Mouse (Mus musculus) heart, postnatal 10 days (tissue): ENCODE measurements around the gene Sh2d2a. TPM values are rescaled to one million over a fixed set of nuclear protein-coding genes. Genes with fewer than 3 reads are reported as not detected.
"Not testable (repeated sequence)": the region's sequence is repeated elsewhere in the genome, so short reads cannot be mapped to it uniquely, and the experiment has no call there.

Source experiments
- DNase-seq, 2 experiments: peaks; one replicate each; pipeline ENCODE4 v3.0.0; 2021
- intact Hi-C: fragments of 180-260 bp; cut with DNase I; formaldehyde crosslinking; loops from one replicate; pipeline ENCODE4 v1.15.1; 2025
- total RNA-seq, 2 experiments: library from RNA; stranded (reverse); gene quantifications; 2 replicates each; pipeline ENCODE4 v1.2.3; 2021

Sh2d2a gene
- under 1 TPM; 0.10 to 0.31 TPM for total RNA-seq

DNA sequence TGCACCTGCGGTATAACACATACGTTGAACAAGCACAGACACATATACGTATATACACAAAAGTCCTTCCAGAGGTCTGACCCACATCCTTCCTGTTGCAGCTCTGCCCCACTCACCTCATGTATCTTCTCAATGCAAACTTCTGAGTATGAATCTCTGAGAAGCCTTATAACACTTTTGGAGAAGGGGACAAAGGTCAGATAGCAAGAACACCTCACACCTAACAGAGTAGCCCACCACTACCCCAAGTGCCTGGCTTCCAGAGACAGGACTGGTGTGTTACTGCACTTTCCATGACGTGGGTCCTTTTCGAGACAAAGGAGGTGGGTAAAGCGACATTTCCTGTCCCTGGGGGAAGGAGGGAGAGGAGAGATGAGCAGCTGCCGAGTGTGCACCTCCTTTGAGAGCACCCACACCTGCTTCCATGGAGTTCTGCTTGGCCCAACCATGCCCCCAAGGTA is at the start of gene Sh2d2a:
Gene Sh2d2a, plus strand, starts transcription at position 106 of the 461 bp plus-strand sequence.
- intact Hi-C loops, result no loop called here
- DNase-seq, result no peak

DNA sequence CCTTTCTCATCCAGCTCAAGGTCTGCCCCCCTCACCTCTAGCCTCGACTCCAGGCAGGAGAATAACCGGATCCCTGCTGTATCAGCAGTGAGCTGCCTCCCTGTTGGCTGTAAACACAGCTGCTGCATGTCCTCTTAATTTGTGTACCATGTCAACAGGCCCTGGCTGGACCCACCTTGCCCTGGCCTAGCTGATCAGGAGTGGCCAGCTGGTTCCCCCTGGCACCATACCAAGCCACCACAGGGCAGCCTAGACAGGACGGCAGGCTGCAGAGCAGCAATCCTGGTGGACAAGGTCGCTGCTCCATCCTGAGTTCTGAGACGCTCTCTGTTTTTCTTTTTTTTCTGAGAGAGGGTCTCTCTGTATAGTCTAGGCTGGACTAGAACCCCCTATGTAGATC is 44.9 kb upstream of the Sh2d2a start:
- intact Hi-C loops, result no loop called here

DNA sequence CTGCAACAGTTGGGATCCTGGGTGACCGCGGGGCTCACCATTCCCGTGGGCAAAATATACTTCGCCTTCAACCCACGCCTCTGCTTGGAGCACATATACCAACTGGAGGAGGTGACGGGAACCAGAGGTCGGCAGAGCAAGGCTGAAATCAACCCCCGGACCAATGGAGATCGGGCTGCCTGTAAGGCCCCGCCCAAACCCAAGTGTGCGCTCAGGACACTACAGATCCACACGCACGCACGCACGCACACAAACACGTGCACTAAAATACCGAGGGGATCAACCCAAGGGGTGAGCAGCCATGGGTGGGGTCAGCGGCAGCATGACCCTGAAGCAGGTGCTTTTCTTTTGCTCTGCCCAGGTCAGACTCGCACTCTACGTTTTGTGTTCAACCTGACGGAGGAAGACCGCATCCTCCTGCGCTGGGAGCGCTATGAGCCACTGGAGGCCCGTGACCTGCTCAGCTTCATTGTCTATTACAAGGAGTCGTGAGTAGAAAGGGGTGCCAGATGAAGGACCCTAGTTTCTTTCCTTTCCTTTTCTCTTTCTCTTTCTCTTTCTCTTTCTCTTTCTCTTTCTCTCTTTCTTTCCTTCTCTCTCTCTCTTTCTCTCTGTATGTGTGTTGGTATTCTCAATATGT is 42.4 kb upstream of the Sh2d2a start:
- intact Hi-C loops, result no loop called here

More for the DNA sequence above, 44.9 kb upstream of the Sh2d2a start:
- DNase-seq, result no peak

DNA sequence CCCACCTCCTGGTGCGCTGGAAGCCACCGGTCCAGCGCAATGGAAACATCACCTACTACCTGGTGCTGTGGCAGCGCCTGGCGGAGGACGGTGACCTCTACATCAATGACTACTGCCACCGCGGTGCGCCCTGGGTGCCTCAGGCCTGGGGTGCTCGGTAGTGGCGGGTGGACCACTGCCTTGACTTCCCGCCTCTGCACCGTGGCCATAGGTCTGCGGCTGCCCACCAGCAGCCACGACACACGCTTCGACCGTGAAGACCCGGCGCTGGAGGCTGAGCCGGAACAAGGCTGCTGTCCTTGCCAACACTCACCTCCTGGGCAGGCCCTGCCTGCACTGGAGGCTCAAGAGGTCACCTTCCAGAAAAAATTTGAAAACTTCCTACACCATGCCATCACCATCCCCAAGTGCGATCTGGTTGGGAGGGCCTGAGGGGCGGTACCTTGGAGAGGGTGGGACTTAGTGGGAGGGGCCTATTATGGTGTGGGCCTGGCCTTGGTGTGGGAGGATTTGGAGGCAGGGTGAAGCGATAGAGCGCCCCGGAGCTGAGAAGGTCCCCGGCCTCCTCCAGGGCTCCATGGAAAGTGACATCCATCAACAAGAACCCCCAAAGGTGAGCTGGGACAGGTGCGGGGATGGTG is 37.1 kb upstream of the Sh2d2a start:
- intact Hi-C loops, result no loop called here
- no peak for DNase-seq

More for the DNA sequence above, 42.4 kb upstream of the Sh2d2a start:
- no peak for DNase-seq

DNA sequence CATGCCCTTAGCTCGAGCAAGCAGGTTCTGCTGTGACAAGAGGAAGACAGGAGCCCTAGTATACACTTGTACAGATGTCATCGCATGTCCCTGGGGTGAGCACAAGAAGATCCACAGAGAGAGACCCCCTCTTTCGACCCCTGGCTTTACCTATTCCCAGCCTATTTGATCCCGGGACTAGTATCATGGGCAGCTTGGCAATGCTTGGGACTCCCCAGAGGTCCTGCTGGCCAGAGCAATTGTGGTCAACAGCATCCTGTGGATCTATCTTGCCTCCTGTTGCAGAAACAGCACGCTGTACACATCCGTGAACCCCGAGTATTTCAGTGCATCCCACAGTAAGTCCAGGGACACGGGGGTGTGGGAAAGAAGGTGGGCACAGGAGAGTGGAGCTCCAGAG is 35.3 kb upstream of the Sh2d2a start:
- no peak for DNase-seq
- intact Hi-C loops, result no loop called here

DNA sequence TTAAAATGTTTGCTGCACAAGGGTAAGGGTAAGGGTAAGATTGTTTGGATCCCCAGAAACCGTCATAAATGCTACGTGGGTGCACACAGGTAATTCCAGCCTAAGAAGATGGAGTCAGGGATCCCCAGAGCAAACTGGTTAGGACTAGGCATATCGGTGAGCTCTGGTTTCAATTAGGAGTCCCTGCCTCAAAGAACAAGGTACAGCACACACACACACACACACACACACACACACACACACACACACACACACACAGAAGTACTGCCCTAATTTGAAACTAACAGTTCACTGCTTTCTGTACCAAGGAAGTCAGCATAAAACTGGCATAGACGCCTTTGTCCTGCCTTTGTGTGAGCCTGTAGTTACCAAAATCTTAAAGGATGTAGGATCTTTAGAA is 34.1 kb upstream of the Sh2d2a start:
- no peak for DNase-seq
- intact Hi-C loops, result no loop called here

DNA sequence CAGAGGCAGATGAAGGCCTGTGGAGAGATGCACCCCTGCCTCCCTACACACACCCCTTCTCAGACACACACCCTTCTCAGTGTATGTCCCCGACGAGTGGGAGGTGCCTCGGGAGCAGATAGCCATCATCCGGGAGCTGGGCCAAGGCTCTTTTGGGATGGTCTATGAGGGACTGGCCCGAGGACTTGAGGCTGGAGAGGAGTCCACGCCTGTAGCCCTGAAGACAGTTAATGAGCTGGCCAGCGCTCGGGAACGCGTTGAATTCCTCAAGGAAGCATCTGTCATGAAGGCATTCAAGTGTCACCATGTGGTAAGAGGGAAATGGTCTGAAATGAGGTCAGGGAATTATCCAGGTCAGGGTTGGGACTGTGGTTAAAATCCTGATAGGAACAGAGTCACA is 33.7 kb upstream of the Sh2d2a start:
- peak; percentile 36 for DNase-seq
- intact Hi-C loops, result no loop called here

DNA sequence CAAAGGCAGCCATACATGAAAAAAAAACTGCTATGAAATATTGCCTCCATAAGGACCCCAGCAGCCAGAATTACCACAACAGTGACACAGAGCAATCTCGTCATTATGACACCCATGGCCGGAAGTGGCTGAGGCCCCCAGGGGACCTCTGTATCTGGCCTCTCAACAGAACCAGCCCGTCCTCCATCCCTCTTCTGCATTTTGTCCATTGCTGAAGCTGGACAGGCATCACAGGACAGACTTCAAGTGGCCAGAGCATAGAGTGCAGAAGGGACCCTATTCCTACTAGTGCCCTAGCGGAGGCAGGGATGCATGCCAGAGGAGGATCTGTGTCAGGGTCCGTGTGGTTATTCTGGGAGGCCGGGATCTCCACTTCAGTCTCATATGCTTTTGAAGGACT is 30.4 kb upstream of the Sh2d2a start:
- no peak for DNase-seq
- intact Hi-C loops, result loop anchor here (1.0 kb wide), 2 partner anchors 21 to 46 kb away; partner anchors contain the start of gene Ntrk1

DNA sequence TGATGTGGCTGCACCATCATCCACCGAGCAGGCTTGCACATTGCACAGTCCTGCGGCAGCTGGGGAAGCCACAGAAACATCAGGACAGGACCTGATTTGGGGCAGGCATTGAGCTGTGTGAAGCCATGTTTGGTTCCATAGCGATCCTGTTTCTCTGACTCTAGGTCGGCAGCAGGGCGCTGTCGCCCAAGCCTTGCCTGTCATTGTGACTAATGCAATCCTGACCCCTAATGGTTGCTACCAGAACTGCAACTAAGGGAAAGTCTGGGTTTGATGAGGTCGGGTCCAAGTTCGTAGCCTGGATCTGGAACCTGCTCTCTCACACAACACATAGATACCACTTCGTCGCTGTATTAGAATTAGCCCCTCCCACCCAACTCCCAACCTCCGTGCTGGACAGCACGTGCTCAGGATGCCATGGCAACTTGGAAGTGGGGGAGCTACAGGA is 29.9 kb upstream of the Sh2d2a start:
- DNase-seq, result peak; percentile 83 to 87
- intact Hi-C loops, result loop anchor here (1.0 kb wide), 3 partner anchors 21 to 60 kb away; partner anchors contain the start of gene Ntrk1

DNA sequence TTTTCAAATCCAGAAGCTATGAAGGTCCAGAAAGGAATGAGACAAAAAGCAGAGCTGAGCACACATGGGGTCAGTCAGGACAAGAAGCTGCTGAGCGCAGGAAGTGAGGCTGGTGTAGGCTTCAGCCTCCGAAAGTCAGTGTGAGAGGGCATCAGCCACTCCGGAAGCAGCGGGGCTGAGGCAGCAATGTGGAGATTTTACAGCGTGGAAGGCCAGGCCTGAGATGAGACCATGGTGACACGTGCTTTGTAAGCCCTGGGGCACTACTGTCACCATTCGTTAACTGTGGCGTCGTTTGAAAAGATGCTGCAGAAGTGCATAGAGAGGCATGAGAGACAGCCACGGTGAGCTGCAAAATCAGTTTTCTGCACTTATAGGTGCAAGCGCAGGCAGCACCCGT is 28.3 kb upstream of the Sh2d2a start:
- no peak for DNase-seq
- intact Hi-C loops, result no loop called here

DNA sequence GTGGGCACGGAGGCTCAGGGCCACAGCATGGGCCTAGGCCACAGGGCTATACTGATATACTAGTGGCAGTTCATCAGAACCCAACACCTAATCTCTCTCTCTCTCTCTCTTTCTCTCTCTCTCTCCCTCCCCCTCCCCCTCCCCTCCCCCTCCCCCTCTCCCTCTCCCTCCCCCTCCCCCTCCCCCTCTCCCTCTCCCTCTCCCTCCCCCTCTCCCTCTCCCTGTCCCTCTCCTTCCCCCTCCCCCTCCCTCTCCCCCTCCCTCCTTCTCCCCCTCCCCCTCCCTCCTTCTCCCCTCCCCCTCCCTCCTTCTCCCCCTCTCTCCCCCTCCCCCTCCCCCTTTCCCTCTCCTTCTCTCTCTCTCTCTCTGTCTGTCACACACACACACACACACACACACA is 22.3 kb upstream of the Sh2d2a start, which contains the start of gene Pear1:
Gene Pear1, minus strand, starts transcription at position 101 of the 400 bp plus-strand sequence.
- not testable (repeated sequence) for DNase-seq

DNA sequence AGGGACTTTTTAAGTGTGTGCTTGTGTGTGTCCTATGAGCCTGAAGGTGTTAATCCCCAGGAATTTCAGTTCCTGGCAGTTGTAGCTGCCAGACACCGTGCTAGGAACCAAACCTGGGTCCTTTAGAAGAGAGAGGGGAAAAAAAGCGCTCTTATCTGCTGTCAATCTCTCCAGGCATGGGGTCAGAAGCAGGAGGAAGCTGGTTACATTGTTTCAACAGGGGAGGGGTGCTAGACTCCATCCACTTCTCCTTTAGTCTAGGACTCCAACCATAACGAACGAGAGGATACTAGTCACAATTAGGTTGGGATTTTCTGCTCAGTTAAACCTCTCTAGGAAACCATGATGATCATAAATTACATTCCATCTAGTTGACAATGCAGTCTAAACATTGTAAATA is 18.1 kb upstream of the Sh2d2a start:
- DNase-seq, result no peak
- intact Hi-C loops, result no loop called here

More for the DNA sequence above, 22.3 kb upstream of the Sh2d2a start, which contains the start of gene Pear1:
- intact Hi-C loops, result not testable (repeated sequence)

DNA sequence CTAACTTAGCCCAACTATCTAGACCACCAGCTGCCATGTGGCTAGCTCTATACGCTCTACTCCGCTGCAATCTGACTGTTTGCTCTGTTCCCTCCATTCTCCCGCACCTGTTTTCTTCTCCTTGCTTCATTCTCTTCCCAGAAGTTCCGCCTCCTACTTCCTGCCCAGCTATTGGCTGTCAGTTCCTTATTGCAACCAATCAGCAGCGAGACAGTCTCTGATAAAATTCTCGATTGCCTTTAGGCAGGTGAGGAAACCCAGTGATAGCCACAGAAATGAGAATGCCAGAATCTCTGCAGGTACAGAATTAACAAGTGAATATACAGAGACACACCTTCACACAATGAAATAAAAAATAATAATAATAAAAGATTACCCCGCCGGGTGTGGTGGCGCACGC is 17.5 kb upstream of the Sh2d2a start:
- intact Hi-C loops, result no loop called here

DNA sequence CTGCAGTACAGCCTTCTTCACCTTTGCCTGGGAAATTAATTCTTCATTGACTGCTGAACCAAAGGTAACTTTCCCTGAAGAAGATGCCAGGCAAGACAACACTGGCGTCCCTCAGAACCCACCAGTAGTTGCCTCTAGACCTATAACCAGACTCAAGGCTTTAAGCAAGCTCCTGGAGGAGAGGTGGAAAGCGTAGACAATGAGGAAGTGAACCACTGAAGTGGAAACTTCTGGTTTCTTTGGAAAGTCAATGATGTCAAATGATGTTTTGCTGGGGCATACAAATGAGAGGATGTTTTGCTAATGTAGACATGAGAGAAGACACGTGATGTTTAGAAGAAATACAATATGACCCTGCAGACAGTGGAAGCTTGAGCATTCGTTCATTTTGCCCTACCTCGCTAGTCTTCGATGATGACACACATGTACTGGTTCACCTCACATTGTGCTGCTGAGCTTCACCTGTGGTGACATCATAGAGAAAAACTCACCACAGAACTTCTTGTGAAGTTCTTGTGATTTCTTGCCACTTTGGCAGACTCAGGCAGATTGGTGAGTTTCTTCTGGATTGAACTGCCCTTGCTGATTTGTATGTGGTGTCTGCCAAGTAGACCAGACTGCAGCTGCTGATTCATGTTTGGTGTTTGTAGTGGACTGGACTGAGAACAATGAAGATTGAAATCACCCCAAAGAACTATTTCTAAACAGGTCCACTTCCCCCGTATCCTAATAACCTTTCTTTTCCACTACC is 14.3 kb upstream of the Sh2d2a start:
- DNase-seq, result no peak
- intact Hi-C loops, result no loop called here

More for the DNA sequence above, 17.5 kb upstream of the Sh2d2a start:
- DNase-seq, result no peak

DNA sequence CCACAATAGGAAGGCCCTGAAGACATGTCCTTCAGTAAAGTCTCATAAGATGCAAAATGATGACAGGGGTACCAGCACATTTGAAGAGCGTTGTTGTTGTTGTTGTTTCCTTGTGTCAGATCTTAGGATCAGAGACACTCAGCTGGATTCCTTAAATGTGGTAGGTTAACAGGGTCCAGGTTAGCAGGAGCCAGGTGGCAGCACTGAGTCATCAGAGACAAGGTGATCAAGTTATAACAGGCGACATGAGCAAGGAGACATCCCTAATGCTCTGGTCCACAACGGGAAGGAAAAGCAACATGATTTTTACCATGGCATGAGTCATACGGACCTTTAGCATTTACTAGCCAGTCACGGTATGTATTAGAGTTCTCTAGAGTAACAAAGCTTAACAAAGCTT is 13.1 kb upstream of the Sh2d2a start:
- no peak for DNase-seq
- intact Hi-C loops, result no loop called here

DNA sequence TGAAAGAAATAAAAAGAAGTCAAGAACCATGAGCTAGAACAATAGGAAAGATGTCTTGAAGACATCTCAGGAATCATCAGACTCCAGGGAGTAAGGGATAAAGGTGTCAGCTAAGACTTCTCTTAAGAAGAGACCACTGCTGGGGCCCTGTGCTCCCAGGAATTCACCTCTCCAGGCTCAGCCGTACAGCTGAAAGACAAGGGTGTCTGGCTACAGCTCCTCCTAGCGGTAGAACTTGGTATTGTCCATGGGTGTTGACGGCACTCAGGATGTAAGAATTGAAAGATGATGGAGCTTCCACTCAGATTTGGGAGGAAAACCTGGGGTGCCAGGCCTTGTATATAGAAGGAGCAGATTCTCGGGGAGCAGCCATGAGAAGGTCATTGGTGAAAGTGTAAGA is 7.9 kb upstream of the Sh2d2a start:
- peak; percentile 77 to 92 for DNase-seq
- intact Hi-C loops, result loop anchor here (1.0 to 2.0 kb wide), 2 partner anchors 44 to 69 kb away; partner anchors contain the start of gene Ntrk1

DNA sequence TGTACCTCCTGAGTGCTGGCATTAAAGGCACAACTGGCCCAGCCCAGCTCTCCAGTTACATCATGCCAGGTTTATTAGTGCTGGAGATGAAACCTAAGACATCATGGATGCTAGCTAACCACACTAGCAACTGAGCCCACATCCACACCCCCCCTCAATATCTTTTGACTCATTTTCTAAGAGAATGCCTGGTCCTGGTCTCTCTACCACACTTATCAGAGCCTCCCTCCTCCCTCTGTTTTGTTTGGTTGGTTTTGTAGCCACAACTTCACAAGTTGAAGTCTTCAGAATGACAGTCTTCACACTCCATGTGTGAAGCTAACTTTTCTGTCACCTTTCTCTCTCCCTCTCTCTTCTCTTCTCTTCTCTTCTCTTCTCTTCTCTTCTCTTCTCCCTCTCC is 5.7 kb upstream of the Sh2d2a start:
- intact Hi-C loops, result no loop called here

DNA sequence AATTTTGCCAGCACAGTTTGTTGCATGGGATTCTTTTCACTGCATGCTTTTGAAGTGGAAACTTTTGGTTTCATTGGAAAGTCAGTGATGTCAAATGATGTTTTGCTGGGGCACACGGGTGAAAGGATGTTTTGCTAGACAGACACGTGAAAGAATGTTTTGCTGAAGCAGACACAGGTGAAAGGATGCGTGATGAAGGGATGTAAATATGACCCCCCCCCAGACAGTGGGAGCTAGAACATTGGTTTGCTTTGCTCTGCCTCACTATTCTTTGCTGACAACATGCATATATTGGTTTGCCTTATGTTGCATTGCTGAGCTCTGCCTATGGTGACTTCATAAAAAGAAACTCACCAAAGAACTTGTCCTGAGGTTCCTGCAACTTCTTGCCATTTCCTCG is 1.6 kb upstream of the Sh2d2a start:
- DNase-seq, result no peak
- intact Hi-C loops, result no loop called here

More for the DNA sequence above, 5.7 kb upstream of the Sh2d2a start:
- DNase-seq, result no peak

DNA sequence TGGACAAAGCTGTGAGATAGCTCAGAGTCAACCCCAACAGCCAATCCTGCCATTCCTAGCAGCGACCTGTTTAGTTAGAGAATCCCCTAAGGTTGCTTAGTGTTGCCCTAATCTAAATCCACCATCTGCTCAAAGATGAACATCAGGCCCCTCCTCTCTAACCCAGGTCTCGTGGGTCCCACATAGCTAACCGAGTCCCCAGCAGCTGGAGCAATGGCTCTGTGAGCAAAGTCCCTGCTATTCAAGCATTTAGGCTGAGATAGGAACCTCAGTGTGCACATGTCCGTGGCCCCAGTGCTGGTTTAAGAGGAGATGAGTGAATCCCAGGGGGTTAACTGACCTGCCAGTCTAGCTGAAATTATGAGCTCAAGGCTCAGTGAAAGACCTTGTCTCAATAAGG is 369 bp upstream of the Sh2d2a start:
- DNase-seq, result no peak
- intact Hi-C loops, result no loop called here

DNA sequence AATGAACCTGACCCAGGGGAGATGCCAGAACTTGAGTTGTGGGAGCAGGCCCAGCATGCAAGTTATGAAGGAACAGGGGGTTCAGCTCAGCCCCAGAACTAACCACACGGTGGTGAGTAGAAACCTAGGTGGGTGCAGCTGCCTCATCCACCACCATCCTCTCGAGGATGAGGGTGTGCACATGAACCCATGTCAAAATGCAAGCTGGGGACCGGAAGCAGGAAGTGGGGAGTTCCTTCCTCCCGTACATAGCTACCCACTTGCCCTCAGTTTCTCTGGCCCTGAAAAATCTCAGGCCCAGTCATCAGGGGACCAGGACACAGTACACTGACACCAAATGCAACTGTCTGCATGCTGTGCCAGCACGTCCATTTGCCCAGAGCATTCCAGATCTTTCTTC is 1.1 kb downstream of the Sh2d2a start:
- intact Hi-C loops, result no loop called here
- DNase-seq, result no peak

DNA sequence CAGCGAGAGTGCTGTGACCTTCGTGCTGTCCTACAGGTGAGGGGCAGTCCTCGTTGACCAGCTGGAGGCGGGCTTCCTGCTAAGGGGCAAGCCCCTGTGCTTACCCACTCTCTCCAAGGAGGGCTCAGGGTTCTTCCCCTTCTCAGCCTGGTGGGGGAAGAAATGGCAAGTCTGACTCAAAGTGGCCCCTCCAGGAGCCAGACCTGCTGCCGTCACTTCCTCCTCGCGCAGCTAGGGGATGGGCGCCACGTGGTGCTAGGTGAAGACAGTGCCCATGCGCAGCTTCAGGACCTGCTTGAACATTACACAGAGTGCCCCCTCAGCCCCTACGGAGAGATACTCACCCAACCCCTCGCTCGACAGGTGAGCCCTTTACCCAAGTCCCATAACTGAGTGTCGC is 2.6 kb downstream of the Sh2d2a start:
- intact Hi-C loops, result no loop called here
- DNase-seq, result no peak
